Mouse (Mus musculus) ovary, postnatal 10 days (tissue): ENCODE measurements around the gene Hoxa4.

Source experiments
- DNase-seq: peaks from one replicate; pipeline ENCODE4 v3.0.0; 2022; ENCODE audit warnings: low spot score

Gene Hoxa4

DNA sequence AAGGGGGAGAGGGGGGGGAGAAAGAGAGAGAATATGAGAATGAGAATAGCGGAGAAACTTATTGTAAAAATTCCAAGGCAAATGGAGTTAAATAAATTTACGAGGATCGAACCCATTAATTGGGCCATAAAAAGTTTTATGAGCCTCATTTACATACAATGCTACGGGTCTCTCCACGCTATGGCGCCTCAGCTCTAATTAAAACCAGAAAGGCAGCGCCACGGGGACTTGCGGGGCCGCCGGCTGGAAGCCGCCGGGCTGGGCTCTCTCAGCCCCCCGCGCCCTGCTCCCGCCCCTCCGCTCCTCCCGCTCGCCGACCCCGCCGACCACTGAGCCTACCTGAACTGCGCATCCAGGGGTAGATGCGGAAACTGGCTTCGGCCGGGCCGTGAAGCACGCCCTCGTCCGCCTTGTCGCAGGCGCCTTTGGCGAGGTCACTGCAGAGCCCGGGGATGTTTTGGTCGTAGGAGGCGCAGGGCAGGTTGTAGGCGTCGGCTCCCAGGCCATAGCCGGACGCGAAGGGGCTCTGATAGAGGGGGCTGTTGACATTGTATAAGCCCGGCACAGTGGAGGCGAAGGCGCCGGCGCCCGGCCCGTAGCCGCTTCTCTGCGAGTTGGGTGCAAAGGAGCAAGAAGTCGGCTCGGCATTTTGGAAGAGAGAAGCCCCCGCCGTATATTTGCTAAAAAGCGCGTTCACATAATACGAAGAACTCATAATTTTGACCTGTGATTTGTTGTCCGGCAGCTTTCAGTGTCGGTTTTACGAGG lies 25.3 kb upstream of the Hoxa4 start:
- DNase-seq, result peak; percentile 14

DNA sequence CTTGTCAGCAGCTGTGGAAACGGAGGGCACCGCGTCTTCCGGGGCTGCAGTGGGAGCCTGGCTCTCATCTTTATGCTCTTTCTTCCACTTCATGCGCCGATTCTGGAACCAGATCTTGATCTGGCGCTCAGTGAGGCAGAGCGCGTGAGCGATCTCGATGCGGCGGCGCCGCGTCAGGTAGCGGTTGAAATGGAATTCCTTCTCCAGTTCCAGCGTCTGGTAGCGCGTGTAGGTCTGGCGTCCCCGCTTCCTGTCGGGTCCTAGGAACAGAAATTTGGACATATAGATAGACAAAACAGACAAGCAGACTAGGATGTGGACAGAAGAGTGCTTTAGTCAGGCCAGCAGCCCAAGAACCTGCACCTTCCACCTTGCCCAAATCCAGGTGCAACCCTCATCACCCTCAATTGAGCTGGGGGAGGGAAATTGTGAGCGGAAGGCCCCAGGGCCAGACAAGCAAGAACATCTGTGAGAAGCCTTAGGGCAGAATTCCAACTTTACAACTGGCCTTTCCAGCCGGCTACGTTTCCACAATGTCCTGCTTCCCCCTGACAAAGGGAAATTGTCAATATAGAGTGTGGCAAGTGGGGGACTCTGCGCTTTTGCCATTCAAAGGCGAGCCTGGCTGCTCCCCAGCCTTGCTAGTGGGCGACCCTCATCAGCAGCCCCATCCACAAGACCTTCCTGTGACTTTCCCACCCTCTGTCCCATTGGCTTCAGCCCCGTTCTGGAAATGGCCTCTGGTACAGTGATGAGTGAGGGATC lies 24.4 kb upstream of the Hoxa4 start:
- no peak for DNase-seq

DNA sequence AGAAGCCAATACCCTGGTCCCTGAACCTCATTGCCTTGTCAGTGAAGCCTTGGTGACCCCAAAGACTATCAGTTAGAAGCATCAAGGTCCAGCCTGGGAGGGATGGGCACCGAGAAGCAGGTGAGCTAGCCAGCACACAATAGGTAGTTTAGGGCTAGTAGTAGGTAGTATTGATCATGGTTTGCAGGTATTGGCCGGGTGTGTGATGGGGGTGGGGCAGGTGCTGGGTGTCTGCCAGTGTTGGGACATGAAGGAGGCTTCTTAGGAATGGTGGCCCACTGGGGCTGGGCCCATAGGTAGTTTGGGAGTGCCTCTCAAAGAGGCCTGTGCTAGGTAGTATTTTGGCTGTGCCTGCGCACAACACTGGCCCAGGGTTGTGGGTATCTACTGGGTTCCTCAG lies 23.5 kb upstream of the Hoxa4 start:
- no peak for DNase-seq

DNA sequence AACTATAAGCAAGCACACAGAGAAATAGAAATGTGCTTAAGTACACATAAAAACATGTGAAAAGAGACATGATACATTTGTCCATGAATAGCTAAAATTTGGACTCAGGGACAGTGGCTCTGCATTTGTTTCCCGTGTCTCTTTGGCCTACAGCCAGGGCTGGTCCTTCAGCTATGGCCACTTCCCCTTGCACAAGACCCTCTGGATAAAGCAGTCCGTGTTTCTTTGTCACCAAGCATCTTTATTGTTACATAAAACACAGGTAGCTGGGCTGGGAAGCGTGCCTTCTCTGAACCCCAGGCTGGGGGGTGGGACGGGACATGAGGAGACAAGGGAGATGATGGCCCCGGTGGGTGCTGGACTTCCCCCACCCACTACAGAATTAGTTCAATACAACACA lies 22.7 kb upstream of the Hoxa4 start:
- no peak for DNase-seq

DNA sequence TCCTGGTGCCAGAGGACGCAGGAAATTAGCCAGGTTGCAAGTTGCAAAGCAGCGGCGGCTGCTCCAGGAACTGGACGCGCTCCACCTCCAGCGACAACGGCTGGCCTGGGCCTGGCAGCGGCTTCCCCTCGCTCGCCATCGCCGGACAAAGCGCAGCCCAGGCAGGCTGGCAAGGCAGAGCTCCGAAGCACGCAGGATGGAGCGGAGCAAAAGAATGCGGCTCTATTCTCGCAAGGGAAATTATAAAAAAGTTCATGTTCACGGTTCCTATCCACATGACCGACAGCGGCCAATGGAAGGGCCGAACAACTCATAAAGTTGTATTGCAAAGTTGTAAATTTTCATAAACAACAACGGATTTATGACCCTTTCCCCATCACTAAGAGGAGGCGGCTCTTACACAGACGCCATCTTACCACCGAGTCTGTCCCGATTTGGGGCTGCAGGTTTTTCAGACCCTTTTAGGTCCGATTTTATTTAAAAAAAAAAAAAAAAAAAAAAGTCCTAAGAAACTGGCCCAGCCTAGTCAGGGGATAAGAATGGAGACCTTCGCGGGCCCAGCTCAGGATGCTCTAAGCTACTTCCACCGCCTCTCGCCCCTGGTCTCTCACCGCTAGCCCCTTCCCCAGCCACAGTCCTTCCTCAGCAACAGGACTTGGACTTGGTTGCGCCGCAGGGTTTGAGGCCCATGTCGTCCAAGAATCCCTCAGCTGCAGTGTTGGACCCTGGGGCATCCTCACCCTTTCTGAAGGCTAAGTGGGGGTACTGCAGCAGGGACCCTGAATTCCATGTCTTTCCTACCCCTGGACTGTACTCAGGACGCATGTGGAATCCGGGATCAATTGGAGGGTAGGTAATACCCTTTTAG lies 21.8 kb upstream of the Hoxa4 start, which contains the start of the genes Hoxa3 and Gm28308:
TSS of gene Hoxa3 (minus strand) at position 218 of the 868 bp plus-strand sequence.
TSS of gene Gm28308 (minus strand) at position 221 of the 868 bp plus-strand sequence.
- peak; percentile 2 for DNase-seq

DNA sequence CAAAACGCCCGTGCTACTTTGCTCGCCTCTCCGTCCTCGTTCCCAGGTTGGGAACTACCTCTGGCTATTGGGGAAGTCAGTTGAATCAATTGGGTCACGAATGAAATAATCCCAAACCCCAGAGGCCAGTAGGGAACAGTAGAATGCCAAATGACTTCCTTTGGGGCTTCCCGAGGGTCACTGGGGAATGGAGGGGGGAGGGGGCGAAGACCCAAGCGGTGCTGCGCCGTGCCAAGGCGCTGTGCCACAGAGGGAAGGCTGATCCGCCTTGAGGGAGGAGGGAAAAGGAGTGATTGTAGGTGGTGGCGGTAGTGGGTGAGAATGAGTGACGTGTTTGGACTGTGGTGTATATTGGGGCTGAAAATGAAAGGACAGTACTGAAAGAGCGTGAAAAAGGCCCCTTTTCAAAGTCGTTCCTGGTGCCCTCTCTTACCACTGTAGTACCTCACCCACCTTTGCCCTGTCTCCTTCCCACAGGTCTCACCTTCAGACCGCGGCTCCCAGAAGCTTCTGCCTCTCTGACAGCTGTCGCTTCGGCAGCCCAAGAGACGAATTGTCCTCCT lies 21.1 kb upstream of the Hoxa4 start:
- DNase-seq, result peak; percentile 31

DNA sequence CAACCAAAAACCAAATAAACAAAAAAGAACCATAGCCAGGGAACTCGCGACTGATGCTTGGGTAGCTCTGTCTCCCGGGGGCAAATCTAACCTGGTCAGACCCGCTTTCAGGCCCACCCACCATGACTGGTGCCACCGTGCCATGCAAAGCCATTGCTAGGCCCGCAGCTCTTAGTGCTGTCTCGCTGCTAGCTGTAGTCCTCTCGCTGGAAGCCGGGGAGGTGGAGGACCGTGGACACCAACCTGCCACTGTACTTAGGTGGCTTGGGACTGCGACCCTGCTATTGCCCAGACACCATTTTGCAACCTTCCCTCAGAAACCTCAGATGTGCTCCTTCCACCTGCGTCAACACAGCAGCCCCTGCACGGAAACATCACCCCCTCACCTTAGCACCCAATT lies 20.4 kb upstream of the Hoxa4 start:
- no peak for DNase-seq

DNA sequence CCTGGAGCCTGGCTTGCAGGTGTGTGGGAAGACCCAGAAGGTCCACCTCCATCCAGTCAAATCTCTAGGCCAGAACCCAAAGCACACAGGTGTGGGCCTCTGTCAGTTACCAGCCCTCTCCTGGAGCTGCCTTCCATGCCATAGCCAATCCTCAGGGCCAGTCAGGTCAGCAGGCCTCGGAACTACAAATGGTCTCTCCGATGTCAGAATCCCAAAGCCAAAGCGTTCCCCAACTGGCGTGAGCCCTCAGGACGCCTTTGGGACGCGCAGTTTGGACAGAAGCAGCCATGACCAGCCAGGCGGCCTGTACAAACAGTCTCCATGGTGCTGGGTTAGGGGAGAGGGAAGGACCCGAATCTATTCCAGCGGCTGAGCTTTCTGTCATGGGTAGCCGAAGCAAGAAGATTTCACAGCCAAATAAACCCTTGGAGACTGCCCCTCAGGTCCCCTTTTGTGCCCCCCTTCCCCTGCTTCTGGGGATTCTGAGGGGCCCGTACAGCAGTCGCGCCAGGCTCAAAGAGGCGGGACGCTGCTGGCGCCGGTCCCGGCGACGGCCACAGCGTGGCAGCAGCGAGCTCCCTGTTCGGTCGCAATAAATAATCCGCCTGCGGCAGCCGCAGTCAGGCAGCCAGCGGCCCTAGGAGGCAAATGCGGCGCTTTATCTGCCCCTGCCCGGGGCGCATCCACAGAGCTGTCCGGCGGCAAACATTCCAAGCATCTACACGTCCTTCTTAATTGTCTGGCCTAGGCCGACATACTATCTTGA lies 19.8 kb upstream of the Hoxa4 start:
- peak; percentile 65 for DNase-seq

DNA sequence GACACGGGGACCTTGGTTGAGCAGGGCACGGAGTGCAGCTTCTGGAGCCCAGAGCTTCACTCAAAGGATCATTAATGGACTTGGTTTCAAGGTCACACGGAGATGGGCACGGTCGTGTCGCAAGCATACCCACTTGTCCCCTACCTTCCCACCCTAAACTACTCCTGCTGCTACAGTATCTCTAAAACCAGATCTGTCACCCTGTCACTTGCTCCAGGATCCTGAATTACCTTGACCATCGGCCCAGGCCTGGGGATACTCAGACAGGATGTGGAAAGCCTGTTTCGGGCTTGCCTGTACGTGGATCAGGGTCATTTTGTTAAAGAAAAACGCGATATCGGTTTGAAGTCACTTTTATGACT lies 18.1 kb upstream of the Hoxa4 start:
- DNase-seq, result no peak

DNA sequence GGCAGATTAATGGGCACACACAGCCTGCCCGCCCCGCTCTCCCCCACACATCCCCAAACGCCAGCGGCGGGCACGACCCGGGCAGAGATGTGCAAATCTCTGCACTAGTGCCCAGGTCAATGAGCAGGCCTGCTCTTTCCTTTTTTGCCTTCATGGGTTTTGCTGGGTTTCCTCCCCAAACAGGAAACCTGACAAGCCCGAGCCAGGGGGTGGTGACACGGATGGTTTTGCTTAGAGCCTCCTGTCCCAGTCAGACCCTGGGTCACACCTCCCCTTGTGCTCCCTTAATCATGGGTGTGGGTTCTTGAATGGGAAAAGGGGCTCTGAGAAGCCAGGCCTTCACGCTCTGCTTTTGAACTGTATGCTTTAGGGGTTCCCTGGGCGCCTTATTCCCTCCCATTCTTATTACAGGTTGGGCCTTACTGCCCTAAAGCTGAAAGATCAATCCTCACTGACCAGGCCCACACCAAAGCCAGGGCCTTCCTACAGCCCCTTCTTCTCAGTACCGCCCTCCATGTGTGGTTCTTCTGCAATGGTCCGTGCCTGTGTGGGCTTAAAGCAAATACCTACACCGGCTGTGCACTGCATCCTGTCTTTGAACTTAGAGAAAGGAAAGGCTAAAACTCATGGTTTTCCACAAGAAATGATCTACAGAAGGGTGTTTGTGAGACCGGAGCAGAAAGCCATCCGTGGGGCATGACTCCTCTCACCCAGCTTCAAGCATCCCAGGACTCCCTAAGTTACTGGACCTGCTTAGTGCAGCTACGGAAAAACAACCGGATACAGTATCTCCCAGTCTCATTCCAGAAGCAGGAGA lies 17.5 kb upstream of the Hoxa4 start:
- no peak for DNase-seq

DNA sequence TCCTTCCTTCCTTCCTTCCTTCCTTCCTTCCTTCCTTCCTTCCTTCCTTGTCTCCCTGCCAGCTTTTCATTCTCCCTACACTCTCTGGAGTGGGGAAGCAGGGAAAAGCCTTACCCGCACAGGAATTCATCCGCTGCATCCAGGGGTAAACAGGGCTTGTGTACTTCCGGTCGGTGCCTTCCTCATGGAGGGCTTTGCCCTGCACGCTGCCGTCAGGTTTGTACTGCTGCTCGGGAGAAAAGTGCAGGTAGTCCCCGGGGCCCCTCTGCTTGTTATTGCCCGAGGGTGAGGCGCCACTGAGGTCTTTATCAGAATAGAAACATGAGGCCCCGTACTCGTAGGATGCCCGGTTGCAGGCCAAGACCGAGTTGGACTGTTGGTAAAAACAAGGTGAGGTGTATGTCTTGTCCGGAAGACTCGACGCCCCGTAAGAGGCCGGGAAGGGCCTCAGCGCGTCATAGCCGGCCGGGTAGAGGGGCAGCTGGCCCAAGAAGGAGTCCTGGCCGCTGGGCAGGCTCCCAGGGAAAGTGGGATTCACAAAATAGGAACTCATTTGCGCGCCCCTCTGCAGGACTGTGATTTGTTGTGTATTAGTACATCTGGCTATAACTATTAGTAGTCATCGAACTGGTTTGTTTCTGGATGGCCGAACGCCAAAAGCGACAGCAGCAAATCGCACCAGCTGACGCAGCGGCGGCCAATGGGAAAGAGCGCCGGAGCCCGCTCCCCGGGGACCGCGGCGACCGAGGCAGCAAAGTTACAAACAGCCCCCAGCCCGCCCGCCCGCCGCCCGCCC lies 16.7 kb upstream of the Hoxa4 start, which contains the start of gene Hoxa6:
TSS of gene Hoxa6 (minus strand) at position 651 of the 796 bp plus-strand sequence.
- DNase-seq, result peak; percentile 21

DNA sequence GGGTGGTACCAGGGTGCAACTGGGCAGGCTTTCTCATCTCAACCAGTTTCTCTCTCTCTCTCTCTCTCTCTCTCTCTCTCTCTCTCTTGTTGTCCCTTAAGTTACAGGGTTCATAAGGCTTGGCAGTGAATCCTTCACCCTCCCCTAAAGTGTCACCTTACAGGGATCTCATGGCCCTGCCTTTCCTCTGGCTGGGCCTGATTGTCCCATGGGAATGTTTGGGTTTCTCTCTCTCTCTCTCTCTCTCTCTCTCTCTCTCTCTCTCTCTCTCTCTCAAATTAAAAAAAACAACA lies 16.1 kb upstream of the Hoxa4 start:
- DNase-seq, result no peak

DNA sequence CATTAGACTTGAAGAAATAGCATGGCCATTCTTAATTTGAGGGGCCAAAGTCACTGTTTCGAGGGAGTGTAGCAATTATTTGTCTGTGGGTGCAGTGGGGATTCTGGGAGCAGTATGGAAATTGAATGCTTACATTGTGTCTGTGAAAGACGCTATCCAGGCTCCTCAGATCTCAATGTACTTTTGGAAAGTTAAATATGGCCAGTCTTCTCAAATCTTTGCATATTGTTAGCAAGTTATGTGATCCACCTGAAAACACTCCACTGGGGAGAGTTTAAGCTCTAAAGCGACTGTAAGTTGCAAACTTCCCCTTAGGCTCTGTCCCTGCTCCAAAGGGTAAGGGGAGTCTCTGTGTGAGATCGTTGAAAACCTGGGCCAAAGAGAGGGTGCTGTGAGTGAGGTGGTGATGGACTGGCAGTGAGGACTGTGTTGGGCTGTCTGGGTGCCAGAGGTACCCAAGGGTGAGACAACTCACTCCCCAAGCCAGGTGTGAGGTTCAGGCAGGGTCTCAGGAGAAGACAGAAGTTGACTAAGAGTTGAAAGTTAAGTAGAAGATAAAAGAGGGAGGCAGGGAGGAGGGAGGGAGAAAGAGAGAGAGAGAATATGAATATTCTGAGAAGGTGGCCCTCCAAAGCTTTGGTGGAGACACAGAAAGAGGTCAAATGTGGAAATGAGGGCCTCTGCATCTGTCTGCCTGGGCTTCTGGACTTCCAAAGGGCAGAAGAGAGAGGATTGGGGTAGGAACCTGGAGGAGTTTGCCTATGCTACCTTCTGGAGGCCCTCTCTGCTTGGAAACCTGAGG lies 15.5 kb upstream of the Hoxa4 start:
- no peak for DNase-seq

DNA sequence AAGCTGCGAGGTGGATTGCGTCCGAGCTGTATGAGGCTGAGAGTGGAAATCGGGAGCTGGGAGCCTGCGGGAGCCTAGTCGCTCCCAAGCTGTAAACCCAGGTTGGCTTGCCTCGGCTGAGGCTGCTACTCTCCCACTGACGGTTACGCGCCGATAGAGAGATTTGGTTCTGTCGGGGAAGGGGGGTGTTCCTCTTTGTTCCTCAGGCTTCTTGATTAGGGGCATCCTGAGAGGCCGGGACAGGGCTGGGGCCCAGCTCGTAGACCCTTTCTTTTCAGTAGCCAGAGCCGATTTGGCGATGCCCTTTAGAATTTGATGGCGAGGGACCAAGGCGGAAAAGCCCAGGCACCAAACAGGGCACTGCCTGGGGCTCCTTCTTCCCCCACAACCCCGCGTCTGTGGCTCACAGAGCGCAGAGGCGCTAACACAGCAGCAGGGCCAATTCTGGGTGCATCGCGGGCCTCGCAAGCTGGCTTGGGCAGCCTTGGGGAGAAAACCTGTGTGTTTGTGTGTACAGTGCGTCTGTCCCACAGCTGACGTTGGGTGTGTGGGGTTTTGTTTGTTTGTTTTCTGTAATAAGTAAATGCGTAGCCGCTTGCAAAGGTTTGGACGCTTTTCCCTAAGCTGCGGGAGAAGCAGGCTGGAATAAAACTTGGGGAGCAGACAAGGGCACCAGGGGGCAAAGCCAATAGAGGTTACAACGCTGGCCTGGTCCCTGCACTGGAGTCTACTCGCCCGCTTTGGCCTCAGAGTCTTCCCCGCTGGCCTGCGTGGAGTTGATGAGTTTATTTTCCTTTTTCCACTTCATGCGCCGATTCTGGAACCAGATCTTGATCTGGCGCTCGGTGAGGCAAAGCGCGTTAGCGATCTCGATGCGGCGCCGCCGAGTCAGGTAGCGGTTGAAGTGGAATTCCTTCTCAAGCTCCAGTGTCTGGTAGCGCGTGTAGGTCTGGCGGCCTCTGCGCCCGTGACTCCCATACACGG lies 14.4 kb upstream of the Hoxa4 start:
- DNase-seq, result no peak

DNA sequence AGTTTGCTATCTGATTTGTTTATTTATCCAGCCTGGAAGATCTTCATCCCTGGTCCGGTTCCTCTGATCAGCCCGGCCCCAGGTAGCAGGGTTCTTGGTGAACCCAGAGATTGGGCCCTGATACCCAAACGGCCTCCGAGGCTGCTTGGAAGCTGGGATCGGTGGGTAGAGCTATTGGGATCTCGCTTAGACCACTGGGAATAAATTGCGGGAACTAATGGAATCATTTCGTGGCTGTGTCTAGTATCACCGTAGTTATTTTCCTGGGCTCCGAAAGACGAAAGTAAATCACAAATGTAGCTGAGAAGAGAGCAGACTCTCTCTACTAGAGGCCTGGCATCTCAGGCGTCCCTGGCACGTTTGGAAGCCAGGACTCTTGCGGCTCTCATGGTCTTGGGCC lies 13.7 kb upstream of the Hoxa4 start:
- no peak for DNase-seq

DNA sequence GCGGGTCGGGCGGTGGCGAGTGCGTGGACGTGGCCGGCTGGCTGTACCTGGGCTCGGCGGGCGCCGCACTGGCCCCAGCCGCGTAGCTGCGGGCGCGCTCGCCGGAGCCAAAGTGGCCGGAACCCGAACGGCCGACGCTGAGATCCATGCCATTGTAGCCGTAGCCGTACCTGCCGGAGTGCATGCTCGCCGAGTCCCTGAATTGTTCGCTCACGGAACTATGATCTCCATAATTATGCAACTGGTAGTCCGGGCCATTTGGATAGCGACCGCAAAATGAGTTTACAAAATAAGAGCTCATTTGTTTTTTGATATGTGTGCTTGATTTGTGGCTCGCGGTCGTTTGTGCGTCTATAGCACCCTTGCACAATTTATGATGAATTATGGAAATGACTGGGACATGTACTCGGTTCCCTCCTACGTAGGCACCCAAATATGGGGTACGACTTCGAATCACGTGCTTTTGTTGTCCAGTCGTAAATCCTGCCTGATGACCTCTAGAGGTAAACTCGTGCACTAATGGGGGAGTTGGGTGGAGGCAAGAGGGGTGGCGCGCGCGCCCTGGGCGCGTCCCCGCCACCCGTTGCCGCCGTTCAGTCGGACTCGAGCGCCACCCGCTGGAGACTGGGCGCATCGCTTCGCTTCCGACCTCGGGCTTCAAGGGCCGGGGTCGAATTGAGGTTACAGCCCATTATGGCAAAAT lies 12.6 kb upstream of the Hoxa4 start, which contains the start of gene Hoxa5:
TSS of gene Hoxa5 (minus strand) at position 538 of the 703 bp plus-strand sequence.
- DNase-seq, result no peak
